Mouse (Mus musculus): ENCODE measurements around the gene Fcor. TPM values are rescaled to one million over a fixed set of nuclear protein-coding genes. Genes with fewer than 3 reads are reported as not detected.

Gene Fcor
- polyA plus RNA-seq, 1 experiment from 2014 or later = 9.9 TPM

GRCm38 (mm10) chr8:3665507-3665906 lies 6.7 kb downstream of the Fcor start, which contains the start of gene Mcemp1:
Gene Mcemp1, plus strand, starts transcription at chr8:3665754.
- ATAC-seq (ENCODE audit: insufficient number of reproducible peaks, low FRiP score, low TSS enrichment, low read depth) = no peak
- 68% methylated on average over 6 of the region's 6 CpGs for WGBS

DNA sequence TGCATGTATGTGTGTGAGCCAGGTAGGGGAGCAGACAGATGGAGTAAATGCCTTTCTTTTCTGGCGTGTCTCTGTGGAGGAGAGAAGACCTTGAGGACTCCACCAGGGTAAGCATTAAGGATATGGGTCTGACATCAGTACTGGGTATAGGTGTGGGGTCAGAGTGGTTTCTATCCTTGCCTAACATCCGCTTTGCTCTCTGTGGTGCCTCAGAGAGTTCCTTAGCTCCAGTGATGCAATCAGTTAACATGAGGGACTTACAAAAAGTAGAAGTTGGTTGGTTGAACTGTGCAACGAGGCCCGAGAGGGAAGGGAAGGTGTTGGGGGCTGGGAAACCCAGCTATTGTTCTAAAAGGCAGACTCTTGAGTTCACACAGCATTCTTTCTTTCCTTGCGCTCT lies 7.8 kb downstream of the Fcor start:
- no peak for ATAC-seq (ENCODE audit: insufficient number of reproducible peaks, low FRiP score, low TSS enrichment, low read depth)
- no peak overlapping the region for H3K4me3 ChIP-seq
- no peaks in the 10 kb centered on the region for H3K27me3 ChIP-seq
- H3K4me1 ChIP-seq = no peaks in the 10 kb centered on the region
- no peak overlapping the region for H3K9ac ChIP-seq
- no peak overlapping the region for H3K27ac ChIP-seq
- no peaks in the 10 kb centered on the region for H3K36me3 ChIP-seq
- no peaks in the 10 kb centered on the region for H3K9me3 ChIP-seq
- 59% methylated on average over 4 of the region's 5 CpGs for WGBS
- no peak overlapping the region for H3K4me2 ChIP-seq

More at GRCm38 (mm10) chr8:3665507-3665906, 6.7 kb downstream of the Fcor start, which contains the start of gene Mcemp1:
- H3K4me3 ChIP-seq = no peak within 1 kb of the TSS
- no peak within 1 kb of the TSS for H3K27ac ChIP-seq
- no peak within 1 kb of the TSS for H3K4me2 ChIP-seq
- no peaks in the 10 kb centered on the region for H3K4me1 ChIP-seq
- H3K27me3 ChIP-seq = no peaks in the 10 kb centered on the region
- no peaks in the 10 kb centered on the region for H3K9me3 ChIP-seq
- H3K36me3 ChIP-seq = no peaks in the 10 kb centered on the region
- H3K9ac ChIP-seq = no peak within 1 kb of the TSS

DNA sequence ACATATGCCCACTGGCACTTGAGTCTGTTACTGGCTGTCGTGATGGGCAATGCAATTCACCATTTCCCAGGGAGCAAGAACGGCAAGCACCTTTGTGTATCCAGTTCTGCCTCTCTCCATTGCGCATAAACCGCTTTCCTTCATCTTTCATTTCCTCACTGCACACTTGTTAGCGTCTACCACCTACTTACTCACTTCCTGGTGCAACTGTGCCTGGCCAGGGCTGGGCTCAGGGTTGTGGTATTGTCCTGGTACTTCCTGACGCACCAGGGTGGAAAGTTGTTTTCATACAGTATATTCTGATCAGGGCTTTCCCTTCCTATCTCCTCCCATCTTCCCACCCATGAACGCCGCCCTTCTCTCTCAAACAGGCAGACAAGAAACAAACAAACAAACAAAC lies 11.3 kb downstream of the Fcor start:
- Histone ChIP-seq H3K9me3 (no peaks in the 10 kb centered on the region), H3K4me1 (no peaks in the 10 kb centered on the region), H3K27ac (no peak overlapping the region), H3K4me3 (no peak overlapping the region), H3K4me2 (no peak overlapping the region), H3K9ac (no peak overlapping the region), H3K36me3 (no peaks in the 10 kb centered on the region), H3K27me3 (no peaks in the 10 kb centered on the region)
- WGBS = 83% methylated on average over 8 of the region's 8 CpGs
- ATAC-seq (ENCODE audit: insufficient number of reproducible peaks, low FRiP score, low TSS enrichment, low read depth) = no peak

GRCm38 (mm10) chr8:3656725-3657381 lies 15.3 kb downstream of the Fcor start:
- Histone ChIP-seq H3K36me3 (no peaks in the 10 kb centered on the region), H3K27me3 (no peaks in the 10 kb centered on the region), H3K4me3 (no peak overlapping the region), H3K4me1 (no peaks in the 10 kb centered on the region), H3K9me3 (no peaks in the 10 kb centered on the region), H3K9ac (no peak overlapping the region), H3K4me2 (no peak overlapping the region), H3K27ac (no peak overlapping the region)
- 18% methylated on average over 7 of the region's 7 CpGs for WGBS
- ATAC-seq (ENCODE audit: insufficient number of reproducible peaks, low FRiP score, low TSS enrichment, low read depth) = no peak

GRCm38 (mm10) chr8:3655526-3655925 lies 16.6 kb downstream of the Fcor start, which contains the start of gene Retn:
Gene Retn, plus strand, starts transcription at chr8:3655770.
- Histone ChIP-seq H3K4me3 (no peak within 1 kb of the TSS), H3K36me3 (no peaks in the 10 kb centered on the region), H3K9me3 (no peaks in the 10 kb centered on the region), H3K4me1 (no peaks in the 10 kb centered on the region), H3K9ac (no peak within 1 kb of the TSS), H3K27me3 (no peaks in the 10 kb centered on the region), H3K4me2 (no peak within 1 kb of the TSS), H3K27ac (no peak within 1 kb of the TSS)
- WGBS = 72% methylated on average over 3 of the region's 3 CpGs
- ATAC-seq (ENCODE audit: insufficient number of reproducible peaks, low FRiP score, low TSS enrichment, low read depth) = peak; percentile 20; the same call in 1 of the 2 replicates

GRCm38 (mm10) chr8:3654726-3655508 lies 17.2 kb downstream of the Fcor start:
- Histone ChIP-seq H3K27ac (no peak overlapping the region), H3K4me2 (no peak overlapping the region), H3K4me1 (no peaks in the 10 kb centered on the region), H3K36me3 (no peaks in the 10 kb centered on the region), H3K27me3 (no peaks in the 10 kb centered on the region), H3K9me3 (no peaks in the 10 kb centered on the region), H3K9ac (no peak overlapping the region), H3K4me3 (no peak overlapping the region)
- ATAC-seq (ENCODE audit: insufficient number of reproducible peaks, low FRiP score, low TSS enrichment, low read depth) = no peak
- WGBS = 73% methylated on average over 11 of the region's 11 CpGs

DNA sequence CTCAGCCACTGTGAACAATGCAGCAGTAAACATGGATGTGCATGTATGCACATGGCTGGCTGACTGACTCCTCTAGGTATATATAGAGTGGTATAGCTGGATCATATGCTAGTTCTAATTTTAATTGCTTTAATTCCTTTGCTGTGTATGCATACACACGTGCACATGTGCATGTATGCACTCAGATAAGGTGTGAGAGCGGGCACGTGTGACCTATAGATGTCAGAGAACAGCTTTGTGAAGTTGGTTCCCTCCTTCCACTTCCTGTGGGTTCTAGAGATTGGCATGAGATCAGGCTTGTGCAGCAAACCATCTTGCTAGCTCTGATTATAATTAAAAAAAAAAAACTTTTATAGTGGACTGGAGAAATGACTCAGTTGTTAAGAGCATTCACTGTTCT lies 19.3 kb downstream of the Fcor start:
- no peak overlapping the region for H3K27ac ChIP-seq
- H3K4me1 ChIP-seq = no peaks in the 10 kb centered on the region
- no peaks in the 10 kb centered on the region for H3K27me3 ChIP-seq
- no peaks in the 10 kb centered on the region for H3K36me3 ChIP-seq
- no peak overlapping the region for H3K9ac ChIP-seq
- WGBS = 70% methylated on average over 3 of the region's 3 CpGs
- H3K9me3 ChIP-seq = no peaks in the 10 kb centered on the region
- H3K4me2 ChIP-seq = no peak overlapping the region
- no peak overlapping the region for H3K4me3 ChIP-seq
- ATAC-seq (ENCODE audit: insufficient number of reproducible peaks, low FRiP score, low TSS enrichment, low read depth) = no peak

- Histone ChIP-seq H3K36me3 (no peaks in the 10 kb centered on the region), H3K4me1 (no peaks in the 10 kb centered on the region), H3K27me3 (no peaks in the 10 kb centered on the region), H3K4me3 (no peak overlapping the region), H3K9me3 (no peaks in the 10 kb centered on the region), H3K4me2 (no peak overlapping the region), H3K27ac (no peak overlapping the region), H3K9ac (no peak overlapping the region)
- 50% methylated on average over 1 of the region's 1 CpGs for WGBS
- ATAC-seq (ENCODE audit: insufficient number of reproducible peaks, low FRiP score, low TSS enrichment, low read depth) = no peak
Measured at GRCm38 (mm10) chr8:3648990-3649389, 23.2 kb downstream of the Fcor start.

DNA sequence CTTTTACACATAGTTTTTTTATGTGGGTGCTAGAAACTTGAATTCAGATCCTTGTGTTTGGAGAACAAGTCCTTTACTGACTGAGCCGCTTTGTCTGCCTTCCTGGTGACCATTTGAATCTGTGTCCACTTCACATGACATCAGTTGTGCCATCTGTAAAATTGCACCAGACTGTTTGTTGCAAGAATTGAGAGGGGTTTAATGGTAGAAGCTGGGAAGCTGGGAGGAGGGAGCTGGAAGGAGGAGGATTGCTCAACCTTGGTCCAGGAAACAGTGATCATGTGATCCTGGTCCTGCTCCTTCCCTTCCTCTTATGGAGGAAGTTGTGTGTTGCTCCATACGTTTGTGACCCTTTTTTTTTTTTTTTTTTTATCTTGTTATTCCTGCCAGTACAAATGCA lies 23.9 kb downstream of the Fcor start:
- ATAC-seq (ENCODE audit: insufficient number of reproducible peaks, low FRiP score, low TSS enrichment, low read depth) = no peak
- Histone ChIP-seq H3K4me2 (no peak overlapping the region), H3K36me3 (no peaks in the 10 kb centered on the region), H3K9me3 (no peaks in the 10 kb centered on the region), H3K4me1 (no peaks in the 10 kb centered on the region), H3K9ac (no peak overlapping the region), H3K27me3 (no peaks in the 10 kb centered on the region), H3K4me3 (no peak overlapping the region), H3K27ac (no peak overlapping the region)
- 63% methylated on average over 2 of the region's 2 CpGs for whole genome bisulfite sequencing

- WGBS = 62% methylated on average over 4 of the region's 4 CpGs
- Histone ChIP-seq H3K9me3 (no peaks in the 10 kb centered on the region), H3K4me1 (no peaks in the 10 kb centered on the region), H3K4me3 (no peak overlapping the region), H3K9ac (no peak overlapping the region), H3K27ac (no peak overlapping the region), H3K36me3 (no peaks in the 10 kb centered on the region), H3K27me3 (no peaks in the 10 kb centered on the region), H3K4me2 (no peak overlapping the region)
- ATAC-seq (ENCODE audit: insufficient number of reproducible peaks, low FRiP score, low TSS enrichment, low read depth) = no peak
Measured at GRCm38 (mm10) chr8:3647561-3647960, 24.6 kb downstream of the Fcor start.

DNA sequence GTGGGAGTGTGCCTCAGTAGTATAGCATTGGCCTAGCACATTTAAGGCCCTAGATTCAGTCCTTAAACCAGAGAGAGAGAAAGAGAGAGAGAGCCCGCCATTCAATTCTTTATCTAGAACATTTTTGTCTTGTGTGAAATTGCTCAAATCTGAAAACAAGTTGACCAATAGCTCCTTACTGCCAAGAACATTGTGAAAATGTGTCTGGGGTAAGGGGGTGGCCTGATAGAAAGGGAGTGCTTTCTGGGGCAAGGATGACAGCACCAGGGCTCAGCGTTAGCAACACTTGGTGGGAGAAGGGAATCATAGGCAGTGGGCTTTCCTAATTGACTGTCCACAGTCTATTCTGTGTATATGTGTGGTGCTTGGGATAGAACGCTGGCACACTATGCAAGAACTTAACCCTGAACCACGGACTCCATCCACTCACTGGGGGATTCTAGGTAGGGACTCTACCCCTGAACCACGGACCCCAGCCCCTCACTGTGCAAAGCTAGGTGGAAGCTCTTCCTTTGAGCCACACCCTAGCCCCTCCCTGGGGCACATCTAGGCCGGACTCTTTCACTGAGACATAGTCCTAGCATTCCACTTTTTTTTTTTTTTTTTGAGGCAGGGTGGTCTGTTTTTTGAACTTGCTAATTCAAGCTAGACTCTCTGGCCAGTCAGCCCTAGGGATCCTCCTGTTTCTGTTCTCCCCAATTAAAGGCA lies 25.2 kb downstream of the Fcor start:
- H3K27ac ChIP-seq = no peak overlapping the region
- H3K4me2 ChIP-seq = no peak overlapping the region
- no peak overlapping the region for H3K4me3 ChIP-seq
- no peaks in the 10 kb centered on the region for H3K4me1 ChIP-seq
- no peak for ATAC-seq (ENCODE audit: insufficient number of reproducible peaks, low FRiP score, low TSS enrichment, low read depth)
- H3K9me3 ChIP-seq = no peaks in the 10 kb centered on the region
- no peak overlapping the region for H3K9ac ChIP-seq
- WGBS = 83% methylated on average over 6 of the region's 6 CpGs
- H3K27me3 ChIP-seq = no peaks in the 10 kb centered on the region
- H3K36me3 ChIP-seq = no peaks in the 10 kb centered on the region

DNA sequence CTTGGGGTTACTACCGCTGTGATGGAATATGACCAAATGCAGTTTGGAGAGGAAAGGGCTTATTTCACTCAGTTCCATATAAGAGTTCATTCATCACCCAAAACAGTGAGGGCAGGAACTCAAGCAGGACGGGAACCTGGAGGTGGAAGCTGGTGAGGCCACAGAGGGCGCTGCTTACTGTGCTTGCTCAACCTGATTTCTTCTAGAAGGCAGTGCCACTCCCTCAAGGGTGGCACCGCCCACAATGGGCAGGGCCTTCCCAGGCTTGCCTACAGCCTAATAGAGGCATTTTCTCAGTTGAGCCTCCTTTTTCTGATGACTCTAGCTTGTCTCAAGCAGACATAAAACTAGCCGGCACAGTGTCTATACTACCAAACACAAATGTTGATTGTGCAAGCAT lies 26.4 kb downstream of the Fcor start:
- no peak for ATAC-seq (ENCODE audit: insufficient number of reproducible peaks, low FRiP score, low TSS enrichment, low read depth)
- Histone ChIP-seq H3K27me3 (no peaks in the 10 kb centered on the region), H3K36me3 (no peaks in the 10 kb centered on the region), H3K27ac (no peak overlapping the region), H3K9me3 (no peaks in the 10 kb centered on the region), H3K4me3 (no peak overlapping the region), H3K4me1 (no peaks in the 10 kb centered on the region), H3K4me2 (no peak overlapping the region), H3K9ac (no peak overlapping the region)
- 16% methylated on average over 5 of the region's 5 CpGs for WGBS
